Mouse (Mus musculus): ENCODE results near the gene Kmt5c.
"Not testable (repeated sequence)": the region's sequence is repeated elsewhere in the genome, so short reads cannot be mapped to it uniquely, and the experiment has no call there.

Gene Kmt5c

DNA sequence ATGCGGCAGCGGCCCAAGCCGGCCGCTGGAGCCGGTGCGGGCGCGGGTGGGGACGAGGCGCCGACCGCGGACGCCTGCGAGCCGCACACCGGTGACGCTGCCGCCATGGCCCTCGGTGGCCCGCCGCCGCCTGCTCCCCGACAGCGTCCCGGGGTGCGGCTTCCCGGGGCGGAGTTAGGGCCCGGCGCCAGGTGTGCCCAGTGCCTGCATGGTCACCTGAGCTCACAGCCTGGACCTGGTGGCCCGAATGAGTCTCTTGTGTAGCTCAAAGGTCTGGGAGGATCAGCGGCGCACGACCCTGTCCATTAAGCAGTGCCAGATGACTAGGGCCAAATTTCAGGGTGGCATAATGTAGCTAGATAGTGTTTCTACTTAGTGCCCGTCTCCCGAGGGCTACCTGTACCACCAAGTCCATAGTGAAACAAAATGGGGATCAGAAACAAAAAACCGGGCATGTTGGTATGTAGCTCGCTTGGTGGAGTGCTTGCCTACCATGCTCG, 49.6 kb downstream of the Kmt5c start, which contains the start of gene Tmem238:
Gene Tmem238 (minus strand): TSS at position 221 of the 500 bp plus-strand sequence.
- DNase-seq (ENCODE audit: low read depth, low spot score): no peak

DNA sequence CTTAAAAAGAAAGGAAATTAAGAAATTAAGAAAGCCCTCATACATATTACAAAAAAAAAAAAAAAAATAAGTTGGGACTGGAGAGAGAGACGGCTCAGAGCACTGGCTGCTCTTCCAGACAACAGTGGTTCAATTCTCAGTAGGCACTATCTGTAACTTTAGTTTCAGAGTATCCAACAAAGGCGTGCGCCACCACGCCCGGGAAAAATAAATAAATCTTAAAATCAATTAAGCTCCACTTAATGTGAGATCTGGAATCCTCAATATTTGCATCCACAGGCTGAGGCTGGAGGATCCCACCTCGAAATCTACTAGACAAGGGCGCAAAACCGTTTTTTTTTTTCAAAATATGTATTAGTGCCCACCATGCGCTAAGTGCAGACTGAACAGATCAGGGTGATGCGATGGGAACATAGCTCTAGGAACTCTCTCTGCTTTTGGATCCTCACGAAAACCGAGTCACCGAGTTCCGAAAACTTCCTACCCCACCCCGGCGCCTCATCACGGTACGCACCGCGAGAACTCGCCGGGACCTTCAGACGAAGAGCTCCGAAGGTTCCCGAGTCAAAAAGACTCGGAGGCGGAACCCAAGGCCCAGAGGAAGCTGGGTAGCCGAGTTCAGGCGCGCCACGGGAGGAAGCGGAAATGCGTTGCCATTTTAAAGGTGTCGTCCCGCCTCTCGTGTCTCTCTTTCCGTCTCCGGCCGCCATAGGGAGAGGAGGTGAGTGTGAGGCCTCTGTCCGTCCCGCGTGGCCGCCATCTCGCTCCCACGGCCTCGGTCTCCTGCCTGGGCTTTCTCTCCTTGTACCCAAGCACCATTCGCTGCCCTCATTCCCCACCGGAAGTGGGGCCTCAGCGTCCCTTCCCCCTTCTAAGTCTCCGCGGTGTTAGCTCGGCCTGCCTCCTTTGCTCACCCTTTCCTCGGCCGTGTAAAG, 52.6 kb downstream of the Kmt5c start, which contains the start of gene Rpl28:
Gene Rpl28 (plus strand): TSS at position 597 of the 935 bp plus-strand sequence.
- peak; percentile 98 for DNase-seq (ENCODE audit: low read depth, low spot score)

DNA sequence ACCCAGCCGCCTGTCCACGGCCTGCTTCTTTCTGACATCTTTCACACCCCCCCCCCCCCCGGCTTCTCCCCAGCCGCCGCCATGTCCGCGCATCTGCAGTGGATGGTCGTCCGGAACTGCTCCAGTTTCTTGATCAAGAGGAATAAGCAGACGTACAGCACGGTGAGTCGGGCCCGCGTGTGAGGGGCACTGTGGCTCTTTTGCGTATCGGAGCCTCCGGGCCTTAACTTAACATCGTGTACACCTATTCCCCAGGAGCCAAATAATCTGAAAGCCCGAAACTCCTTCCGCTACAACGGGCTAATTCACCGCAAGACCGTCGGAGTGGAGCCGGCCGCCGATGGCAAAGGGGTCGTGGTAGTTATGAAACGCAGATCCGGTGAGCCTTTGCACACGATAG, 53.3 kb downstream of the Kmt5c start:
- DNase-seq (ENCODE audit: low read depth, low spot score): not testable (repeated sequence)

DNA sequence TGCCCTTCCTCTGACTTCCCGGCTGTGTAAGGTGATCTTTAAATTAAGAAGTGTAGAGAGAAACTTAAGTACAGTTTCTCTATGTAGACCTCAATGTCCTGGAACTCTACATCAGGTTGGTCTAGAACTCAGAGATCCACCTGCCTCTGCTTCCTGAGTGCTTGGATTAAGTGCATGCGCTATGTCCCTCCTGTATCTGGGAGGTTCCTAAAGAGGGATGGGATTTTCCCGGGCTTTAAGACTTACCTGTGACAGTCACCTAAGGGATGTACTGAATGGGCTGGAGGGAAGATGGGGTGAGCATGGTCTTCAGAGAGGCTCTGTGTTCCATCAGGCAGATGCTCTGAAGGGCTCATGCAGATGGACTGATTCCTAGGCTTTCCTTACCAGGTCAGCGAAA, 53.8 kb downstream of the Kmt5c start:
- peak; percentile 54 for DNase-seq (ENCODE audit: low read depth, low spot score)

DNA sequence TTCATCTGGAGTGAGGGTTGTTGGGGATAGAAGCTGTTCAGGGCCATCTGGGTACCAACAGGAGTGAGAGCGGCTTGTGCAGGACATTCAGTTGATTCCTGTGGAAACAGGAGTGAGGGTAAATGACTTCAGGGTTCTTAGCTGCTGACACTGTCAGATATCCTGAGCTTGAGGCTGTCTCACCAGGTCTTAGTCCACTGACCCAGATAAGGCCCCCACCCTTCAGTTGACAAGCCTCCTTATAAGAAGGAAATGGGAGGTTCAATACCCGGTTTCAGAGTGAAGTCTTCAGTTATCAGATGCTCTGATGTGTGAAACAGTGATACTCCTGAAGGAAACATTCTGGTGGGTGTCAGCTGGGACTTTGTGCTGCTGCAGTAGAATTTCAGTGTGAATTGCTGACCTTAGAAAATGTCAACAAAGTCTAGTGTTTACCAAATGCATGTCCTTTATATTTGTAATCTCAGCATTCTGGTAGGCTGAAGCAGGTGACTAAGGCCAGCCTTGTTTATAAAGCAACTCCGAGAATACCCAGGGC, 54.8 kb downstream of the Kmt5c start:
- DNase-seq (ENCODE audit: low read depth, low spot score): no peak

DNA sequence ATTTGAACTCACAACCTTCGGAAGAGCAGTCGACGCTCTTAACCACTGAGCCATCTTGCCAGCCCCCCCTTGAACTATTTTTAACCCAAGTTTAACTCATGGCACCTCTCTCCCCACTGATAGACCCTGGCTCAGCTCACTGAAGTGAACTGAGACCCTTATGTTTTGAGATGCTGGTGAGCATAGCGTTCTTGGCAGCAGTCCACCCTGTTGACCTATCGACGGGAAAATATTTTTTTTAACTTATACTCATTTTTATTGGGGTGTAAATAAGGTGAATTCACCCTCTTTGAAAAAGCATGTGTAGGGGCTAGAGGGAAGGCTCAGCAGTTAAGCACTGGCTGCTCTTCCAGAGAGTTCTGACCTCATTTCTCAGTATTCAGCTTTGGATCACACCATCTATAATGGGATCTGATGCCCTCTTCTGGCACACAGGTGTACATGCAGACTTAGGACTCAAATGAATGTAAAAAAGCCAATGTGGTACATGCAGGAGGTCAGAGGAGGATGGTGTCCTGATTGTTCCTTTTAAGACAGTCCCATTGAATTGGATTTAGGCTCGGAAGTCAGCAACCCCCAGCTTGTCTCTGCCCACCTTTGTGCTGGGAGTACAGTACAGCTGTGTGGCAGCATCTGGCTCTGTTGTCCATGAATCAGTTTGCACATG, 56.0 kb downstream of the Kmt5c start:
- DNase-seq (ENCODE audit: low read depth, low spot score): peak; percentile 82

All from R1 (cell line).